Mouse (Mus musculus): ENCODE results near the gene Gm20388.

GRCm38 (mm10) chr8:124090473-124090872 is 4179.8 kb downstream of the Gm20388 start:
- no peak for TF ChIP-seq CTCF (IDR thresholded peaks at IDR 0.05; ENCODE audit: borderline replicate concordance, extremely low read depth, insufficient read depth, insufficient read length)
- no peak for TF ChIP-seq POLR2A (IDR thresholded peaks at IDR 0.05; ENCODE audit: borderline replicate concordance, extremely low read depth, insufficient read depth, insufficient read length, poor library complexity, severe bottlenecking)

Data from brain, embryonic 14.5 days (tissue).